Mouse (Mus musculus) hindbrain, embryonic 11.5 days (tissue): ENCODE measurements around the gene Phka1. TPM values are rescaled to one million over a fixed set of nuclear protein-coding genes. Genes with fewer than 3 reads are reported as not detected.
"Not testable (repeated sequence)": the region's sequence is repeated elsewhere in the genome, so short reads cannot be mapped to it uniquely, and the experiment has no call there.

Experiments used
- ATAC-seq: fragments of 200-750 bp; cut with Nextera tagmentation; 2 replicates; pipeline ENCODE4 v1.8.0; 2017; ENCODE audit warnings: mild to moderate bottlenecking, moderate TSS enrichment, moderate library complexity; ENCODE audit not compliant: low FRiP score
- DNase-seq: peaks from one replicate; pipeline ENCODE4 v3.0.0-alpha.2; 2015; ENCODE audit warnings: low spot score
- H3K27ac ChIP-seq: fragments of 300-500 bp; sonication (generic); 2 replicates; pipeline ENCODE4 v1.5.1; 2014; ENCODE audit warnings: mild to moderate bottlenecking, low read depth, low read length
- H3K27me3 ChIP-seq: fragments of 300-500 bp; sonication (generic); 2 replicates; pipeline ENCODE4 v1.6.1; 2014; ENCODE audit warnings: mild to moderate bottlenecking, low read length, moderate library complexity, mixed read lengths; ENCODE audit not compliant: control insufficient read depth, insufficient read depth
- H3K36me3 ChIP-seq: fragments of 300-500 bp; sonication (generic); 2 replicates; pipeline ENCODE4 v1.6.1; 2014; ENCODE audit warnings: mild to moderate bottlenecking, low read length, moderate library complexity, mixed read lengths; ENCODE audit not compliant: control insufficient read depth, insufficient read depth
- H3K4me1 ChIP-seq: fragments of 300-500 bp; sonication (generic); replicated peaks from 2 replicates; pipeline ENCODE4 v1.6.1; 2014; ENCODE audit warnings: low read length, mixed read lengths; ENCODE audit not compliant: control insufficient read depth, insufficient read depth
- H3K4me2 ChIP-seq: fragments of 300-500 bp; sonication (generic); replicated peaks from 2 replicates; pipeline ENCODE4 v1.6.1; 2014; ENCODE audit warnings: mild to moderate bottlenecking, low read depth, low read length
- H3K4me3 ChIP-seq: fragments of 300-500 bp; sonication (generic); 2 replicates; pipeline ENCODE4 v1.5.1; 2014; ENCODE audit warnings: low read depth, low read length
- H3K9ac ChIP-seq: fragments of 300-500 bp; sonication (generic); 2 replicates; pipeline ENCODE4 v1.6.1; 2014; ENCODE audit warnings: low read depth, low read length
- H3K9me3 ChIP-seq: fragments of 300-500 bp; sonication (generic); 2 replicates; pipeline ENCODE4 v1.6.1; 2016; ENCODE audit warnings: low read length; ENCODE audit not compliant: control insufficient read depth
- WGBS: fragments of 180-500 bp; shearing (Covaris S2); extraction: QIAGEN DNeasy Blood & Tissue Kit; methylation state at CpG from one replicate; pipeline ENCODE4 v1.1.7; 2014; 5-methylcytosine and 5-hydroxymethylcytosine counted together
- polyA plus RNA-seq: library from polyadenylated mRNA; unstranded; fragments of >200 nt; fragmentation: Nextera tagmentation; extraction: Ambion mirVana; gene quantifications from 2 replicates; pipeline ENCODE4 v1.2.1, GENCODE M21; 2014

Gene Phka1
- 5.3 and 5.9 TPM in 2 replicates for polyA plus RNA-seq

- Histone ChIP-seq H3K4me3 (peak within 1 kb of the TSS; percentile 46), H3K27ac (no peak within 1 kb of the TSS), H3K9ac (peak within 1 kb of the TSS; percentile 56), H3K4me1 (no peaks in the 10 kb centered on the region), H3K9me3 (no peaks in the 10 kb centered on the region), H3K4me2 (peak within 1 kb of the TSS; percentile 59), H3K27me3 (peaks cover 17% of the 10 kb centered on the region), H3K36me3 (no peaks in the 10 kb centered on the region)
- ATAC-seq (peak; percentile 84), DNase-seq (peak; percentile 62)
- 15% methylated on average over 59 of the region's 60 CpGs for WGBS
Observed at GRCm38 (mm10) chrX:102643823-102644572, at the start of gene Phka1. Gene Phka1, minus strand, starts transcription at chrX:102644246.

GRCm38 (mm10) chrX:102689252-102689651, 45.2 kb upstream of the Phka1 start:
- not testable (repeated sequence) for H3K9me3 ChIP-seq, H3K27ac ChIP-seq, H3K36me3 ChIP-seq, H3K9ac ChIP-seq, H3K4me2 ChIP-seq, H3K27me3 ChIP-seq, H3K4me3 ChIP-seq, H3K4me1 ChIP-seq
- ATAC-seq = 0 out of 2 replicates have a peak, but pooled peaks have one; percentile 27
- WGBS = 28% methylated on average over 4 of the region's 4 CpGs
- peak; percentile 53 for DNase-seq

- not testable (repeated sequence) for H3K36me3 ChIP-seq, ATAC-seq, H3K9me3 ChIP-seq, H3K27me3 ChIP-seq, H3K27ac ChIP-seq, H3K4me1 ChIP-seq, H3K4me3 ChIP-seq, DNase-seq, H3K4me2 ChIP-seq, H3K9ac ChIP-seq
- 94% methylated on average over 5 of the region's 5 CpGs for WGBS
Observed at GRCm38 (mm10) chrX:102686872-102687271, 42.8 kb upstream of the Phka1 start, which contains the start of gene Gm3880. Gene Gm3880, minus strand, starts transcription at chrX:102686972.

- not testable (repeated sequence) for H3K4me1 ChIP-seq, H3K9ac ChIP-seq, H3K27ac ChIP-seq, H3K4me3 ChIP-seq, DNase-seq, H3K27me3 ChIP-seq, H3K36me3 ChIP-seq, ATAC-seq, H3K4me2 ChIP-seq, H3K9me3 ChIP-seq
- whole genome bisulfite sequencing = 48% methylated on average over 3 of the region's 3 CpGs
Observed at GRCm38 (mm10) chrX:102684706-102685105, 40.7 kb upstream of the Phka1 start.

- H3K4me2 ChIP-seq = no peak overlapping the region
- H3K36me3 ChIP-seq = no peaks in the 10 kb centered on the region
- no peaks in the 10 kb centered on the region for H3K27me3 ChIP-seq
- H3K4me3 ChIP-seq = no peak overlapping the region
- H3K4me1 ChIP-seq = no peaks in the 10 kb centered on the region
- DNase-seq = no peak
- H3K9ac ChIP-seq = no peak overlapping the region
- H3K9me3 ChIP-seq = no peaks in the 10 kb centered on the region
- WGBS = 88% methylated on average over 2 of the region's 2 CpGs
- ATAC-seq = no peak
- H3K27ac ChIP-seq = no peak overlapping the region
Observed at GRCm38 (mm10) chrX:102666641-102667040, 22.6 kb upstream of the Phka1 start.

- peak; percentile 10 for DNase-seq
Observed at GRCm38 (mm10) chrX:102660712-102661111, 16.7 kb upstream of the Phka1 start.

GRCm38 (mm10) chrX:102645691-102646090, 1.6 kb upstream of the Phka1 start:
- no peak for ATAC-seq
- no peak overlapping the region for H3K27ac ChIP-seq
- H3K27me3 ChIP-seq = peaks cover 15% of the 10 kb centered on the region
- DNase-seq = no peak
- H3K4me3 ChIP-seq = no peak overlapping the region
- H3K4me2 ChIP-seq = no peak overlapping the region
- 97% methylated on average over 1 of the region's 1 CpGs for WGBS
- no peaks in the 10 kb centered on the region for H3K4me1 ChIP-seq
- H3K9ac ChIP-seq = no peak overlapping the region
- H3K9me3 ChIP-seq = no peaks in the 10 kb centered on the region
- no peaks in the 10 kb centered on the region for H3K36me3 ChIP-seq

More at GRCm38 (mm10) chrX:102660712-102661111, 16.7 kb upstream of the Phka1 start:
- Histone ChIP-seq H3K4me3 (no peak overlapping the region), H3K4me1 (no peaks in the 10 kb centered on the region), H3K27ac (no peak overlapping the region), H3K27me3 (no peaks in the 10 kb centered on the region), H3K9me3 (no peaks in the 10 kb centered on the region), H3K36me3 (no peaks in the 10 kb centered on the region), H3K4me2 (no peak overlapping the region), H3K9ac (no peak overlapping the region)
- no peak for ATAC-seq
- WGBS = 23% methylated on average over 3 of the region's 3 CpGs

GRCm38 (mm10) chrX:102645146-102645545, 1.1 kb upstream of the Phka1 start:
- Histone ChIP-seq H3K9ac (no peak overlapping the region), H3K4me3 (no peak overlapping the region), H3K4me1 (no peaks in the 10 kb centered on the region), H3K36me3 (no peaks in the 10 kb centered on the region), H3K27ac (no peak overlapping the region), H3K4me2 (no peak overlapping the region; the same call in 1 of the 2 replicates), H3K27me3 (peaks cover 15% of the 10 kb centered on the region), H3K9me3 (no peaks in the 10 kb centered on the region)
- ATAC-seq (no peak), DNase-seq (no peak)
- WGBS = 52% methylated on average over 6 of the region's 6 CpGs

- peak overlapping the region; percentile 46 for H3K4me3 ChIP-seq
- ATAC-seq = 0 out of 2 replicates have a peak, but pooled peaks have one; percentile 38
- no peak for DNase-seq
- no peaks in the 10 kb centered on the region for H3K36me3 ChIP-seq
- 12% methylated on average over 8 of the region's 8 CpGs for WGBS
- H3K9me3 ChIP-seq = no peaks in the 10 kb centered on the region
- H3K27ac ChIP-seq = no peak overlapping the region
- H3K4me1 ChIP-seq = no peaks in the 10 kb centered on the region
- H3K9ac ChIP-seq = peak overlapping the region; percentile 56; the same call in 1 of the 2 replicates
- H3K4me2 ChIP-seq = peak overlapping the region; percentile 59
- H3K27me3 ChIP-seq = peaks cover 16% of the 10 kb centered on the region
Observed at GRCm38 (mm10) chrX:102644573-102644951, 516 bp upstream of the Phka1 start.
